ENCODE assay signal across 12 mouse cellular contexts in genomic region chr2:69640100-69640499, GRCm38 (mm10). TPM values are rescaled to one million over a fixed set of nuclear protein-coding genes. Genes with fewer than 3 reads are reported as not detected.
A peak's percentile ranks its signal among the peaks of the same experiment; 100 is the strongest.
DNase-seq lines count a peak whose midpoint lies in the region; ATAC-seq lines count a peak whose summit lies in the region.
"Had no signal": no experiment of that assay in that cellular context is flagged by ENCODE, and none has a peak within 500 bp of the region (broad histone marks: within the 10 kb centered on the region; RNA-seq: fewer than 3 reads in every experiment).

No protein-coding gene starts in this region.

- peak overlapping the region; percentile 19; the same call in 1 of the 2 replicates for H3K4me2 ChIP-seq in hindbrain, embryonic 13.5 days
- H3K4me2 ChIP-seq in hindbrain, embryonic 15.5 days = peak overlapping the region; percentile 34; the same call in 1 of the 2 replicates
- H3K4me2 ChIP-seq in neural tube, embryonic 14.5 days (ENCODE audit: low read depth, low read length) = no peak overlapping the region
- H3K4me2 ChIP-seq: lung, embryonic 15.5 days; neural tube, embryonic 12.5 days had no signal

- no peak overlapping the region for H3K27ac ChIP-seq in hindbrain, embryonic 13.5 days
- H3K27ac ChIP-seq in hindbrain, embryonic 10.5 days = no peak overlapping the region
- H3K27ac ChIP-seq in hindbrain, embryonic 15.5 days (replicated peaks) = no peak overlapping the region
- no peak overlapping the region for H3K27ac ChIP-seq in neural tube, embryonic 14.5 days (ENCODE audit: low read depth, low read length)
- H3K27ac ChIP-seq: heart, embryonic 10.5 days; lung, embryonic 15.5 days; neural tube, embryonic 12.5 days had no signal

- peak; percentile 71 for ATAC-seq in hindbrain, embryonic 13.5 days (ENCODE audit: low FRiP score)
- ATAC-seq in hindbrain, embryonic 15.5 days (ENCODE audit: low FRiP score, low read depth) = peak; percentile 81
- ATAC-seq in neural tube, embryonic 14.5 days (ENCODE audit: low read depth) = peak; percentile 56
- no peak for ATAC-seq in activated CD4-positive, CD25-positive, alpha-beta regulatory T cell, adult 4 months

- no peaks in the 10 kb centered on the region for H3K27me3 ChIP-seq in hindbrain, embryonic 13.5 days
- no peaks in the 10 kb centered on the region for H3K27me3 ChIP-seq in hindbrain, embryonic 10.5 days (ENCODE audit: insufficient read depth, poor library complexity, severe bottlenecking)
- H3K27me3 ChIP-seq in hindbrain, embryonic 15.5 days = no peaks in the 10 kb centered on the region
- no peaks in the 10 kb centered on the region for H3K27me3 ChIP-seq in neural tube, embryonic 14.5 days (ENCODE audit: control insufficient read depth, insufficient read depth, low read length)
- H3K27me3 ChIP-seq: lung, embryonic 15.5 days; neural tube, embryonic 12.5 days had no signal

- H3K4me3 ChIP-seq in hindbrain, embryonic 13.5 days = no peak overlapping the region
- H3K4me3 ChIP-seq in hindbrain, embryonic 10.5 days = no peak overlapping the region
- no peak overlapping the region for H3K4me3 ChIP-seq in hindbrain, embryonic 15.5 days
- no peak overlapping the region for H3K4me3 ChIP-seq in neural tube, embryonic 14.5 days (ENCODE audit: low read depth, low read length)
- H3K4me3 ChIP-seq: erythroblast, embryonic 14.5 days; heart, embryonic 10.5 days; lung, embryonic 15.5 days; neural tube, embryonic 12.5 days had no signal

- H3K9me3 ChIP-seq in hindbrain, embryonic 13.5 days = no peaks in the 10 kb centered on the region
- H3K9me3 ChIP-seq in hindbrain, embryonic 10.5 days = no peaks in the 10 kb centered on the region
- H3K9me3 ChIP-seq in hindbrain, embryonic 15.5 days = no peaks in the 10 kb centered on the region
- no peaks in the 10 kb centered on the region for H3K9me3 ChIP-seq in neural tube, embryonic 14.5 days (ENCODE audit: control insufficient read depth, low read length)
- H3K9me3 ChIP-seq: heart, embryonic 10.5 days; lung, embryonic 15.5 days; neural tube, embryonic 12.5 days had no signal

- DNase-seq in hindbrain, embryonic 10.5 days (ENCODE audit: low spot score) = no peak
- peak; percentile 71 for DNase-seq in WW6 (ENCODE audit: low read depth, low spot score)
- no peak for DNase-seq in lung, adult 18-20 months
- no peak for DNase-seq in T-cell, adult 2 months (ENCODE audit: low spot score)

- H3K4me1 ChIP-seq in hindbrain, embryonic 13.5 days (replicated peaks) = 0 out of 2 replicates have a peak, but pooled peaks cover 3% of the 10 kb centered on the region
- H3K4me1 ChIP-seq in hindbrain, embryonic 10.5 days (replicated peaks) = 0 out of 2 replicates have a peak, but pooled peaks cover 4% of the 10 kb centered on the region
- peaks cover 3% of the 10 kb centered on the region; the same call in 1 of the 2 replicates for H3K4me1 ChIP-seq in hindbrain, embryonic 15.5 days (replicated peaks)
- H3K4me1 ChIP-seq in neural tube, embryonic 14.5 days (ENCODE audit: control insufficient read depth, insufficient read depth, low read length) = no peaks in the 10 kb centered on the region
- H3K4me1 ChIP-seq: heart, embryonic 10.5 days; neural tube, embryonic 12.5 days had no signal

- H3K36me3 ChIP-seq in hindbrain, embryonic 13.5 days = no peaks in the 10 kb centered on the region
- no peaks in the 10 kb centered on the region for H3K36me3 ChIP-seq in hindbrain, embryonic 10.5 days
- no peaks in the 10 kb centered on the region for H3K36me3 ChIP-seq in hindbrain, embryonic 15.5 days
- no peaks in the 10 kb centered on the region for H3K36me3 ChIP-seq in neural tube, embryonic 14.5 days (ENCODE audit: control insufficient read depth, insufficient read depth, low read length)
- H3K36me3 ChIP-seq: heart, embryonic 10.5 days; lung, embryonic 15.5 days; neural tube, embryonic 12.5 days had no signal

- H3K9ac ChIP-seq in hindbrain, embryonic 13.5 days = no peak overlapping the region
- H3K9ac ChIP-seq in hindbrain, embryonic 15.5 days = no peak overlapping the region
- no peak overlapping the region for H3K9ac ChIP-seq in neural tube, embryonic 14.5 days (replicated peaks; ENCODE audit: low read depth, low read length)
- H3K9ac ChIP-seq: lung, embryonic 15.5 days; neural tube, embryonic 12.5 days had no signal

- WGBS in hindbrain, embryonic 13.5 days = 57% methylated on average over 10 of the region's 10 CpGs
- 62% methylated on average over 10 of the region's 10 CpGs for WGBS in hindbrain, embryonic 10.5 days
- WGBS in hindbrain, embryonic 15.5 days = 56% methylated on average over 10 of the region's 10 CpGs
- WGBS in neural tube, embryonic 14.5 days = 54% methylated on average over 10 of the region's 10 CpGs

RNA-seq across cellular contexts. Expression of gene Bbs5, which starts 6.9 kb away (rescaled TPM):
- polyA plus RNA-seq in hindbrain, embryonic 13.5 days (2015; fragmentation: Nextera tagmentation; extraction: Ambion mirVana) = 23.5 and 28.1 TPM in 2 replicates
- 17.0 and 17.2 TPM in 2 replicates for polyA plus RNA-seq in hindbrain, embryonic 10.5 days (2016; fragmentation: Nextera tagmentation; extraction: Ambion mirVana)
- 22.5 and 27.7 TPM in 2 replicates for polyA plus RNA-seq in hindbrain, embryonic 15.5 days (2015; fragmentation: Nextera tagmentation; extraction: Ambion mirVana)
- 31.2 and 31.9 TPM in 2 replicates for polyA plus RNA-seq in neural tube, embryonic 14.5 days (2014; fragmentation: Nextera tagmentation; extraction: Ambion mirVana)
- under 1 TPM; 0.62 to 0.70 TPM for polyA plus RNA-seq in activated CD4-positive, CD25-positive, alpha-beta regulatory T cell, adult 4 months (2017; shearing (Covaris generic))
- polyA plus RNA-seq: erythroblast, embryonic 14.5 days had no signal

RNA-seq across cellular contexts. Expression of gene Klhl41, which starts 29.8 kb away (rescaled TPM):
- 0.36 and 0.48 TPM in 2 replicates for polyA plus RNA-seq in hindbrain, embryonic 13.5 days (2015; fragmentation: Nextera tagmentation; extraction: Ambion mirVana)
- 0.29 TPM in 2 replicates for polyA plus RNA-seq in hindbrain, embryonic 10.5 days (2016; fragmentation: Nextera tagmentation; extraction: Ambion mirVana)
- 0.31 and 0.35 TPM in 2 replicates for polyA plus RNA-seq in hindbrain, embryonic 15.5 days (2015; fragmentation: Nextera tagmentation; extraction: Ambion mirVana)
- polyA plus RNA-seq in neural tube, embryonic 14.5 days (2014; fragmentation: Nextera tagmentation; extraction: Ambion mirVana) = 0.39 and 0.40 TPM in 2 replicates
- polyA plus RNA-seq in activated CD4-positive, CD25-positive, alpha-beta regulatory T cell, adult 4 months (2017; shearing (Covaris generic)) = not detected
- polyA plus RNA-seq: erythroblast, embryonic 14.5 days had no signal

RNA-seq across cellular contexts. Expression of gene Lrp2, which starts 54.2 kb away (rescaled TPM):
- polyA plus RNA-seq in hindbrain, embryonic 13.5 days (2015; fragmentation: Nextera tagmentation; extraction: Ambion mirVana) = 0.98 and 1.3 TPM in 2 replicates
- 1.8 and 2.0 TPM in 2 replicates for polyA plus RNA-seq in hindbrain, embryonic 10.5 days (2016; fragmentation: Nextera tagmentation; extraction: Ambion mirVana)
- polyA plus RNA-seq in hindbrain, embryonic 15.5 days (2015; fragmentation: Nextera tagmentation; extraction: Ambion mirVana) = 1.2 and 1.4 TPM in 2 replicates
- polyA plus RNA-seq in neural tube, embryonic 14.5 days (2014; fragmentation: Nextera tagmentation; extraction: Ambion mirVana) = 0.90 and 1.8 TPM in 2 replicates
- polyA plus RNA-seq in activated CD4-positive, CD25-positive, alpha-beta regulatory T cell, adult 4 months (2017; shearing (Covaris generic)) = under 1 TPM in 1 of 2 experiments, not detected in 1; 0.44 TPM
- polyA plus RNA-seq: erythroblast, embryonic 14.5 days had no signal

Comparison
In these comparisons a context has a peak if more than half of its experiments do, and no peak if none do; other contexts are left out.
1. RNA of gene Bbs5, which starts 6.9 kb away (polyA plus RNA-seq): 31.2 to 31.9 TPM in neural tube, embryonic 14.5 days, 22.5 to 27.7 TPM in hindbrain, embryonic 15.5 days, 23.5 to 28.1 TPM in hindbrain, embryonic 13.5 days and 17.0 to 17.2 TPM in hindbrain, embryonic 10.5 days; 0.62 to 0.70 TPM in activated CD4-positive, CD25-positive, alpha-beta regulatory T cell, adult 4 months; every median in the first group is over 10 times any median in the second.